Mouse (Mus musculus) c-Kit-positive CD71-positive TER-119-positive erythroid progenitor cells, embryonic 14.5 days (primary cell): ENCODE data around the gene Jak2.

Source experiments
- DNase-seq: peaks from one replicate; pipeline ENCODE4 v3.0.0-alpha.2; 2013; ENCODE audit warnings: low spot score

The Jak2 gene

GRCm38 (mm10) chr19:29252831-29253545 is 1.4 kb downstream of the Jak2 start:
- DNase-seq, result peak; percentile 45

DNA sequence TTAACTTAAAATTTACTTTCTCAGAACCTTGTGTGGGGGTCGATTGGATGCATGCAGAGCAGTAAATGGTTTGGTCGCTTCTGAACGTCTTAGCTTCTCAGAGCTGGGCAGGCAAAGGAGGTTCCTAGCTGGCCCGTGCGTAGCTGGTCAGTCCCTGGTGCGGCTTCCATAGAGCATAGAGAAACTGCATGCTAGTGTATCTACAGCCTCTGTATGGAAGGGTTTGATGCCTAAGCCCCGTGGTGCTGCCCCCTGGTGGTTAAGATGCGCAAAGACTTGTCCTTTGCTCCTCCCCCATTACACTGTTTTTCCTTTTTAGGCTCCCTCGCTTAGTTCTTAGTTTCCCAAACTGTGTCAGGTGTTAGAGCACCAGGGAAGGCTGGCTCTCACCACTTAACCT is 2.1 kb downstream of the Jak2 start:
- DNase-seq, result peak; percentile 92

DNA sequence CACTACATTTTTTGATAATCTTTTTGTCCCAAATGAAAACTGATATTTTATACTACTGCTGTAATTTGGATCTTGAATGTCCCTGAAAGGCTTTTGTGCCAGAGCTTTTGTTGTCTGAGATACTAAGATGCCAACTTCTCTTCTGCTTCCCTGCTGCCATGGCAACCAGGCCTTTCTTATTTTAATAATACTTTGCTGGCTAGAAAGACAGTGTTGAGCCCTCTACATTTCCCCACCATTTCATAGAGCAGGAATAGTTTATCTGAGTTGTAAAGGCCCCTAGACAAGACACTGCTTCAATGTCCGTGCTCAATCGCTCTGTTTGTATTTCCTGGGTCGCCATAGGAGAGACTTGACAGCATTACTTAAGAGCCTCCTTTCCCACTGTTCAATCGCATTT is 3.0 kb downstream of the Jak2 start:
- DNase-seq, result no peak

DNA sequence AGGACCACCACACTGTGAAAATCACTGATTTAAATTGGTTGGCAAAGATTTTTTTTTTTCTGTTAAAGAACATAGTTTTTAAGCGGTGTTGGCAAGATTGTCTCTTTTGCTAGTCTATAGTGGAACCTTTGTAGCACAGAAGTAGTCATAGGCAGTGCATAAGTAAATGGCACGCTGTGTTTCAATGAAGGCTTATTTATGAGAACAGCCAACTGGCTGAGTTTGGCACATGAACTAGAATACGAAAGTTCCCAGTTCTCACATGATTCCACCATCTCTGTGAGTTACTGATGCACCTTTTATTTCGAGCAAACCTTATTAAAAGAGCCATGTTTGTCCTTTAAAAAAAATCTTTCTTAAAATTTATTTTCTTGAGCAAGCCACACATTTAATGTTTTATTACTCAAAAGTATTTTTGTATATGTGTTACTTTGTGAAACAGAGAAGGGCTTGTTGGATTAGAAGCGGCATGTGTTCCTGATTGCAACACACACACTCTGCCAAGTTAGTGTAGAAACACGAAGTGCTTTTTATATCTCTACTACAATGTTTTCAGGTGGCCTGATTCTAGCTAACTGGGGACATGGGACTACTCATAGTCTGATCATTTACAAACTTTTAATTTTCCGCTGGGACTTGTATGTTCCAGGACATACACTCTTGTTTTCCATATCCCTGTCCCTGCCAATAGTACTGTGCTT is 3.8 kb downstream of the Jak2 start:
- DNase-seq, result no peak

- no peak for DNase-seq
Observed at GRCm38 (mm10) chr19:29261638-29262037, 10.0 kb downstream of the Jak2 start.

GRCm38 (mm10) chr19:29263492-29263891 is 11.9 kb downstream of the Jak2 start:
- no peak for DNase-seq

GRCm38 (mm10) chr19:29265538-29265937 is 13.9 kb downstream of the Jak2 start:
- DNase-seq, result no peak

DNA sequence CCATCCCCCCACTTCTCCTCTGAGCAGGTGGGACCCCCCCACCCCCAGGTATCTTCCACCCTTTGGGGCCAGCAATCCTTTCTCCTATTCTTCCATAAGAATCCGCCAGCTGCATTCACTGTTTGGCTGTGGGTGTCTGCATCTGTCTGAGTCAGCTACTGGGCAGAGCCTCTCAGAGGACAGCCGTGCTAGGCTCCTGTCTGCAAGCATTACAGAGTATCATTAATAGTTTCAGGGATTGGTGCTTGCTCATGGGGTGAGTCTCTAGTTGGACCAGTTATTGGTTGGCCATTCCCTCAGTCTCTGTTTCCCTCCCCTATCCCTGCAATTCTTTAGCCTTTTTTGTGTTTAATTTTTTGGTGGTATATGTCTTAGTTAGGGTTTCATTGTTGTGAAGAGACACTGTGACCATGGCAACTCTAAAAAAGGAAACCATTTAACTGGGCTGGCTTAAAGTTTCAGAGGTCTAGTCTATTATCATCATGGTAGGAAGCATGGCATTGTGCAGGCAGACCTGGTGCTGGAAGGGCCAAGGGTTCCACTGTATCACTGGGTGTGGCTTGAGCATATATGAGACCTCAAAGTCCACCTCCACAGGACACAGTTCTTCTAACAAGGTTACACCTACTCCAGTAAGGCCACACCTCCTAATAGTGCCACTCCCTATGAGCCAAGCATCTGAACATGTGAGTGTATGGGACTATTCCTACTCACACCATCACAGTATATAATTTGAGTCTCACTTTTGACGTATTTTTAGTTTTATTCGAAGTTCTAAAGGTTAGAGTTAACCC is 15.6 kb downstream of the Jak2 start:
- no peak for DNase-seq

- no peak for DNase-seq
Observed at GRCm38 (mm10) chr19:29268788-29269321, 17.2 kb downstream of the Jak2 start.

DNA sequence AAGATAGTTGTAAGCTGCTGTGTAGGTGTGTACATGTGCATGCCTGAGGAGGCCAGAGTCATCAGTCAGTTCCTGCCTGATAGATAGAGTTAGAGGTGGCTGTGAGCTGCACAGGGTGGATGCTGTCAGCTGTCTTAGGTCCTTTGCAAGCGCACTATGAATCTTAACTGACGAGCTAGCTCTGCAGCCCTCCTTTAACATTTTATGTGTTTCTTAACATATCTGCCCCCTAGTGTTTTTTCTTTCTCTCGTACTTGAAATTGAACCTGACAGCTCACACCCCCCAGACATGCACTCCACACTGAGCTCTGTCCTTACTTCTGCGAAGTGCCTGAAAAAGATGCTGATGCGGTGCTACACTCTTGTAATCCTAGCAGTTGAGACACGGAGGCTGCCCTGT is 18.6 kb downstream of the Jak2 start:
- DNase-seq, result no peak

DNA sequence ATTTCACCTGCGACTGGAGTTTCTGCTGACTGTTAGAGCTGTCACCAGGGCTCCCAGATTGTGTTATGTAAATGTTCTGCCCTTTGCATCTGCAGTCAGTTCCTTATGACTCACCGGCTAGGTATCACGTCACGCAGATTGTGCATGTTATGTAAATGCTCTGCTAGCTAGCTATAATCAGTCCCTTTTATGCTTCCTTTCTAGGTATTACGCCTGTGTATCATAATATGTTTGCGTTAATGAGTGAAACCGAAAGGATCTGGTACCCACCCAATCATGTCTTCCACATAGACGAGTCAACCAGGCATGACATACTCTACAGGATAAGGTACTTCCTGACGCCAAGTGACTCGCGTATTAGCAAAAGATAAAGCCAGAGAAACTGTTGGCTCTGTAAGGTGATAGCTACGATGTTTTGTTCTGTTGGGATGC is 19.5 kb downstream of the Jak2 start:
- DNase-seq, result peak; percentile 37

- DNase-seq, result no peak
Observed at GRCm38 (mm10) chr19:29272011-29272809, 20.6 kb downstream of the Jak2 start.

- DNase-seq, result no peak
Observed at GRCm38 (mm10) chr19:29276414-29276813, 24.8 kb downstream of the Jak2 start.

DNA sequence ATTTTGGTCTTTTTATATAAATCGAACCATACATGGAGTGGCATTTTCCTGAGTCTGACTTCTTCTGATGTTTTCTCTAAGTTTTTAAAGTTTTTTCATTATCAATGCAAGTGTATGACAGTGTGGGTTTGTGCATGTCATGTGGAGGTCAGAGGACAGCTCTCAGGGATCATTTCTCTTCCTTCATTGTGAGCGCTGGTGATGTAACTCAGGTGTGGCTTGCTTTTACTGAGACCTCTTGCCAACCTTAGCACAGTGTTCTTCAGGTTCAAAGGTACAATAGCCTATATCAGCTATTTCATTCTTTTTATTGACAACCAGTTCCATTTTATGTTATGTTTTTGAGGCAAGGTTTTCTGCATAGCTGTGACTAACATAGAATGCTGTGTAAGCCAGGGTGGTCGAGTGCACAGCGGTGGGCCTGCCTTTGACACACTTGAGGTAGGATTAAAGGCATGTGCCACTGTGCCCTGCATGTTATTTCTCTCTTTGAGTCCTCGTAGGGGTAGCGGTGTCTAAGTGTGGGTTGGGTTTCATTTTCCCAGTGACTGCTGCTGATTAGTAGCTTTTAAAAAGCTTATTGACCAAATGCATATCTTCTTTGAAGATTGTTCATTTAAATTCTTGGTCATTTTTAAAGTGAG is 27.4 kb downstream of the Jak2 start:
- DNase-seq, result no peak

GRCm38 (mm10) chr19:29285451-29285869 is 33.8 kb downstream of the Jak2 start:
- DNase-seq, result no peak

DNA sequence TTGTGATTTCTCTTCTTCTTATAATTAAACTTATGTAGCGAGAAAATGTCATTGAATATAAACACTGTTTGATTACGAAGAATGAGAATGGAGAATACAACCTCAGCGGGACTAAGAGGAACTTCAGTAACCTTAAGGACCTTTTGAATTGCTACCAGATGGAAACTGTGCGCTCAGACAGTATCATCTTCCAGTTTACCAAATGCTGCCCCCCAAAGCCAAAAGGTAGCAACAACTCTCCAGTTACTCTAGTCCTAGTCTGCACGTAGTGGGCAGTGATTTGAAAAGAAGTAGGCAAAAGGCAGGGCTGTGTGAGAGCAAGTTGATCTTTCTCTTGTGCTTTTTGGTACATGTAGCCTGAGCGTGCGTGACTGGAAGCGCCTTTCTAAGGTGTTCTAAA is 36.2 kb downstream of the Jak2 start:
- DNase-seq, result no peak

DNA sequence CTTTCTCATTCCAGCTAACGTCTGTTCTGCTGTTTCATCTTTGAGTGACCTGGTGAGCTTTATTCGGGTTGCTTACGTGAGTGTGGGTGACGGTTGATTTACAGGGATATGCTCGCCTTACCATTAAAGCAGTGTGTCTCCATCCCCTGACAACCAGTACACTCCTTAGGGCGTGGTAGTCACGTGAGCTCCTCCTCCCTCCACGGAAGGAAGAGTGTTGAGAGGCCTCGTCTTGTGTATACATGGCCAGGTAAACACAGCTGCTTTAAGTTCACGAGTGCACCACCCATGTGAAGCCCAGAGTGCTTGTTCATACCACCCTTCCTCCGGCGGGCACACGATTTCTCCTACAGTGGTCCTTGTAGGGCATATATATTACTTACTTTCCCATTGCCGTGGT is 39.9 kb downstream of the Jak2 start:
- DNase-seq, result no peak

- no peak for DNase-seq
Observed at GRCm38 (mm10) chr19:29292546-29292945, 40.9 kb downstream of the Jak2 start.

GRCm38 (mm10) chr19:29294756-29295155 is 43.1 kb downstream of the Jak2 start:
- DNase-seq, result no peak

GRCm38 (mm10) chr19:29296166-29296565 is 44.5 kb downstream of the Jak2 start:
- no peak for DNase-seq

DNA sequence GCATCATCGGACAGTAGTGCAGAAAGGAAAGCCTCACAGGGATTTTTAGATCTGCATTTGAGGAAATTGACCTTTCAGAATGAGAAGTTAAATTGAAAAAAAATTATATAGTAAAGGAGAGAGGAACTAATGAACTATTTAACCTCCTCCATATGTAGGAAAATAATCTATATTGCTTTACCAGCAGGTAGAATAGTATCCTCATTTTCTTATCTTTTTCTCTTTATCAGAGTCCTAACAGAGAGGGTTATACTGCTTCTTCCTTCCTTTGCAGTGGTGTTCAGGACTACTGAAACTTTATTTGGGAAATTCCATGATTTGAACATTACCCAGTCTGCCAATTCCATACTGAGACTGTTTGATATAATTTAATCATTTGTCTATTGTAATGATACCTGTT is 45.7 kb downstream of the Jak2 start:
- no peak for DNase-seq
